Mouse (Mus musculus) kidney, adult 2 months (tissue): ENCODE results near the gene Dstn. TPM values are rescaled to one million over a fixed set of nuclear protein-coding genes. Genes with fewer than 3 reads are reported as not detected.

Experiments
- DNase-seq: peaks from one replicate; pipeline ENCODE4 v3.0.0; 2021
- H3K27ac ChIP-seq: fragments of 200-500 bp; 2 replicates; pipeline ENCODE4 v1.5.1; 2012; ENCODE audit warnings: low read depth, low read length, control low read depth, inconsistent platforms; ENCODE audit not compliant: insufficient read depth
- H3K27me3 ChIP-seq: fragments of 200-500 bp; replicated peaks from 2 replicates; pipeline ENCODE4 v1.6.1; 2012; ENCODE audit warnings: mild to moderate bottlenecking, moderate library complexity, low read length, inconsistent platforms; ENCODE audit not compliant: control insufficient read depth, insufficient read depth
- H3K36me3 ChIP-seq: fragments of 200-500 bp; 2 replicates; pipeline ENCODE4 v1.6.1; 2012; ENCODE audit warnings: mild to moderate bottlenecking, moderate library complexity, low read length, inconsistent platforms; ENCODE audit not compliant: control insufficient read depth, insufficient read depth
- H3K4me1 ChIP-seq: fragments of 200-500 bp; 2 replicates; pipeline ENCODE4 v1.6.1; 2011; ENCODE audit warnings: low read length; ENCODE audit not compliant: control insufficient read depth, insufficient read depth
- H3K4me3 ChIP-seq: fragments of 200-500 bp; 2 replicates; pipeline ENCODE4 v1.5.1; 2011; ENCODE audit warnings: mild to moderate bottlenecking, low read depth, low read length, control low read depth; ENCODE audit not compliant: insufficient read depth
- CTCF ChIP-seq: fragments of 200-500 bp; conservative IDR thresholded peaks from 2 replicates; pipeline ENCODE4 v1.5.1; 2011; ENCODE audit warnings: low read depth, mild to moderate bottlenecking, control low read depth, low read length, moderate library complexity, mixed read lengths; ENCODE audit not compliant: insufficient read depth, insufficient read length
- POLR2A ChIP-seq: fragments of 200-500 bp; IDR thresholded peaks from one replicate; pipeline ENCODE4 v1.6.1; 2011; ENCODE audit warnings: low read depth, low read length, control low read depth
- WGBS: fragments of 180-500 bp; shearing (Covaris S2); methylation state at CpG from one replicate; pipeline ENCODE4 v1.1.7; 2018; 5-methylcytosine and 5-hydroxymethylcytosine counted together
- polyA plus RNA-seq: library from polyadenylated mRNA; depleted of rRNA; stranded (reverse); fragments of >200 nt; gene quantifications from 2 replicates; pipeline ENCODE4 v1.2.3, GENCODE M21; 2012

The Dstn gene
- polyA plus RNA-seq, 1 experiment = 73.0 TPM

DNA sequence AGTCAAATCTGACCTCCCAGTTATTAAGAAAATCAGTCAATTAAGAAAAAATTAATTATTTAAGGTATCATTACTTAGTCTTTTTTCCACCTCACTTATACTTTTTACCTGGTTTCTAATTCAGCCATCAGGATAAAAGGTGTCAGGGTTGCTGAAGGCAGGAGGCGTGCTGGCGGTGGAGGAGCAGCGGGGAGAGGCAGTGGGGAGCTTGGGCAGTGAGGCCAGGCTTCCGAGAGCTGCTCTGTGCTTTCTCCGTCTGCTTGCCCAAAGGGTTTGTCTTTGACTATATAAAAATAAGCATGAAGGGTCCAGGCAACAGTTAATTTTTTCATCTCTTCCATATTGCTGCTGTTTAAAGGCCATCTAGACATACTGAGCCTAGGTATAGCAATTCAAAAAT lies 18.4 kb downstream of the Dstn start:
- peaks cover 12% of the 10 kb centered on the region for H3K4me1 ChIP-seq
- H3K27ac ChIP-seq = no peak overlapping the region
- DNase-seq = no peak
- no peaks in the 10 kb centered on the region for H3K27me3 ChIP-seq
- H3K36me3 ChIP-seq = no peaks in the 10 kb centered on the region; the same call in 1 of the 2 replicates
- WGBS = 87% methylated on average over 5 of the region's 5 CpGs
- H3K4me3 ChIP-seq = no peak overlapping the region
- TF ChIP-seq CTCF (no peak), POLR2A (no peak)

DNA sequence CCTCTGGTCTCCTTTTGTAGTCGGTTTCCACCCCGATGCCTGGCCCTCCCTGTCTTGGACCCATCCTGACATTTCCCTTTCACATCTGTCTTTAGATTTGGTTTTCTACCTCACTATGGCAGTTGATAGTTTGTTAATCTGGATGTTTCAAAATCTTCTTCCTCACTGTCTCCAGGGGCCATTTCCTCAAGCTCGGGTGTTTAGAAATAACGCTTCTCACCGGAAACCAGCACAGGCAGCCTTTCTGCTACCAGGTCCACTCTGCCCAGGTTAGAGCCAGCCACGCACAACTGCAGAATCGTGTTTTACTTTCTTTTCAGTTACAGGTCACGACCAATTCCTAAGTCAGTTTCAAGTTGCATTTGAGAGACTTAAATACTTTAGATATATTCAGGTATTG lies 19.3 kb downstream of the Dstn start:
- no peak for TF ChIP-seq CTCF
- TF ChIP-seq POLR2A = no peak
- DNase-seq = no peak
- Histone ChIP-seq H3K4me3 (no peak overlapping the region), H3K4me1 (peaks cover 12% of the 10 kb centered on the region), H3K27ac (no peak overlapping the region), H3K36me3 (no peaks in the 10 kb centered on the region; the same call in 1 of the 2 replicates), H3K27me3 (no peaks in the 10 kb centered on the region)
- 81% methylated on average over 8 of the region's 8 CpGs for WGBS

DNA sequence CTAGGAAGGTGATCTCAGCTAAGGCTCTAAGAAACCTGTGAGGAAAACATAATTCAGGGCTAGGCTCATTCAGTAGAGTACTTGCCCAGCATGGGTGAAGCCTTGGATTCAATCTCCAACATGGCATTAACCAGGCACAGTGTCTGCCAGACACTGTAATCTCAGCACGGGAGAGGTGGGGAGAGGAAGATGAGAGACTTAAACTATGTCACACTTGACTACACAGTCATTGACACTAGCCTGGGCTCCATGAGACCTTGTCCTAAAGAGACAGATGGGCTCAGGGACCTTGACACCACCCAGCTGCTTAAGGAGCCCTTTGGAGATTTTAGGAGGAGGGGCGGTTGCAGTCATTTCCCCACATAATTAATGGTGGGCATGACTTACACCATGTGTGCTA lies 22.7 kb downstream of the Dstn start:
- Histone ChIP-seq H3K27me3 (no peaks in the 10 kb centered on the region), H3K36me3 (no peaks in the 10 kb centered on the region; the same call in 1 of the 2 replicates), H3K4me1 (peaks cover 4% of the 10 kb centered on the region; the same call in 1 of the 2 replicates), H3K4me3 (no peak overlapping the region), H3K27ac (no peak overlapping the region)
- TF ChIP-seq POLR2A (no peak), CTCF (no peak)
- 54% methylated on average over 2 of the region's 2 CpGs for WGBS
- no peak for DNase-seq

DNA sequence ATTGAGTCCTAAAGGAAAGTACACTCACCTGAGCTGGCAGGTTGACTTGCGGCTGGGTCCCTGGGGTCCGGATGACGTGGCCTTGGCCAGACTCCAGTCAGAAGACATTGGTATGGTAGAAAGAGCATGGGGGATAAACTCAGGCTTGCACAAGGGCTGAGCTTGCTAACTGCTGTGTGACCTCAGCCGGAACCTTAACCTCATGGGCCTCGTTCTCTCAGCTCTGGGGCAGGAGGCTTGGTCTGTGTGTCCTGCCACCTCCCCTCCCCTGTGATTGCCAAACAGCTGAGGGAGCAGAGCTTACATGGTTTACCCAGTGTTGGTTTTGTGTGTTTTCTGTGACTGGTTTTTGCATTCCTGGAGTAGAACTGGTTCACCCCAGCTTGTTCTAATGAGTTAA lies 25.3 kb downstream of the Dstn start:
- Histone ChIP-seq H3K27me3 (no peaks in the 10 kb centered on the region), H3K4me3 (no peak overlapping the region), H3K36me3 (no peaks in the 10 kb centered on the region; the same call in 1 of the 2 replicates), H3K4me1 (peaks cover 3% of the 10 kb centered on the region; the same call in 1 of the 2 replicates), H3K27ac (no peak overlapping the region)
- 61% methylated on average over 5 of the region's 5 CpGs for WGBS
- TF ChIP-seq POLR2A (no peak), CTCF (no peak)
- DNase-seq = no peak

DNA sequence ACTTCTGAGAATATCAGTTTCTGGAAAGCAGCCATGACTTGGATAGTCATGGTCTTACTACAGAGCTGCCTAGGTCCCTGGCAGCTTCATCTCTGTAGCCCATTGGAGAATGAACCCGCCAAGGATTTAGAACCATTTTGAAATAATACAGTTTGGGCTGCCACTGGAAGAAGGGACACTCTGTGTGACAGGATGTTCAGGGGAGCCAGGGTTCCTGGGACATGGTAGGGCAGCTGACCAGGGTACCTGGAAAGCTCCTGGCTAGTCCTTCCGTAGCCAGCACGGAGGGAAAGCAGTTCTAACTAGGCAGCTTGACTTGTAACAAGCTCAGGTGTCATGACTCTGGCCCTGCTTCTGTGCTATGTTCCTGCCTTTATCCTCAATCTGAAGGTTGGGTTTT lies 29.7 kb downstream of the Dstn start:
- 93% methylated on average over 3 of the region's 3 CpGs for WGBS
- Histone ChIP-seq H3K27me3 (no peaks in the 10 kb centered on the region), H3K4me1 (peaks cover 5% of the 10 kb centered on the region; the same call in 1 of the 2 replicates), H3K27ac (no peak overlapping the region), H3K36me3 (peaks cover 5% of the 10 kb centered on the region; the same call in 1 of the 2 replicates), H3K4me3 (no peak overlapping the region)
- TF ChIP-seq POLR2A = no peak
- no peak for TF ChIP-seq CTCF
- no peak for DNase-seq

DNA sequence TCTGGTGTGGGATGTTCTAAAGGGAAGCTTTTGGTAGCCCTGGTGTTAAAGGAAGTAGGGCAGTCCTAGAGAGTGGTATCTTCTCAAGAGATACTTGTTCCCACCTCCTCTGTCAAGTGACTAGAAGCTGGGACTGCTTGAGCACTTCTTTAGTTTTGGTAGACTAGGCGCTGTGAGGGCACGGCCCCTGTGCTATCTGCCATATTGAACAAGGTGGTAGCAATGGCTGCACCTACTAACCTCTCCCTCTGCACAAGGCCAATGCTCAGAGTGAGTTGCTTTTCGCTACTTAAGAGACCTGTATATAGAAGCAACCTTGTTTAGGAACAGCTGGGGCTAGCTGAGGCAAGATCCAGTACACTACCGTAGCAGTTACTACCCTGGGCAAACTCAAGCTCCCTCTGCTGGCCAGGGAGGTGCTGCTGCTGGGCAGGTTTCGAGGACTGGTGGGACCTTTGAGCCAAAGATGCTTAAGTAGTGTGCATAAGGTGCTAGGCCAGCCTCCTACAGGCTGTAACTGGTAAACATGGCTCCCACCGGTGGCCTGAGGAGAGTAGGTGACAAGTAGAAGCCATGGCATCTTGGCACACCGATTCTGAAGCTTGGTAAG lies 30.5 kb downstream of the Dstn start:
- Histone ChIP-seq H3K36me3 (peaks cover 5% of the 10 kb centered on the region; the same call in 1 of the 2 replicates), H3K4me3 (no peak overlapping the region), H3K4me1 (peaks cover 5% of the 10 kb centered on the region; the same call in 1 of the 2 replicates), H3K27ac (no peak overlapping the region), H3K27me3 (no peaks in the 10 kb centered on the region)
- peak; percentile 77 for TF ChIP-seq CTCF
- TF ChIP-seq POLR2A = no peak
- 81% methylated on average over 7 of the region's 7 CpGs for WGBS
- DNase-seq = peak; percentile 71

DNA sequence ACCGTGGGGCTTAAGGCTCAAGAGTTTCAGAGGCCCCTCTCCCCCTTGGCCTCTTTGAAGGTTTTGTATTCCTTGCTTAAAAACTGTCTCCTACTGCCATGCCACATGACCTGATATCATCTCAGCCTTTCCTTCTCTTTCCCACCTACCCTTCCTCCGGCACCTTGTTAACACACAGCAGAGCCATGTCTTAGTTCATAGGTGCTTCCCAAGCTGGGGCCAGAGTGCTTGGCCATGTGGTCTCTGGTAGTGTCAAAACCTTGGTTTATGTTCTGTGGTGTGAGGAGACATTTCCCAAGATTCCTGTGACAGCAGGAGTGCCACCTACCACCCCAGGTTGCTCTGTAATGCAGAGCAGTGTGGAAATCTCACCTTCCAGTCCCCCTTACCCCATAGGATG lies 31.3 kb downstream of the Dstn start:
- no peak overlapping the region for H3K27ac ChIP-seq
- no peak for TF ChIP-seq CTCF
- TF ChIP-seq POLR2A = no peak

More for the DNA sequence above, 31.3 kb downstream of the Dstn start:
- 87% methylated on average over 2 of the region's 2 CpGs for WGBS
- peaks cover 5% of the 10 kb centered on the region; the same call in 1 of the 2 replicates for H3K4me1 ChIP-seq
- DNase-seq = no peak
- peaks cover 5% of the 10 kb centered on the region; the same call in 1 of the 2 replicates for H3K36me3 ChIP-seq
- H3K27me3 ChIP-seq = no peaks in the 10 kb centered on the region
- no peak overlapping the region for H3K4me3 ChIP-seq
